Mouse (Mus musculus): ENCODE measurements at regions not wholly inside any gene's neighbourhood (a gene's known extent, or its start where the extent isn't known, plus 50 kb on each side); places are given as distances from the start of the nearest gene placed in this dataset.
A peak's percentile ranks its signal among the peaks of the same experiment; 100 is the strongest.

DNA sequence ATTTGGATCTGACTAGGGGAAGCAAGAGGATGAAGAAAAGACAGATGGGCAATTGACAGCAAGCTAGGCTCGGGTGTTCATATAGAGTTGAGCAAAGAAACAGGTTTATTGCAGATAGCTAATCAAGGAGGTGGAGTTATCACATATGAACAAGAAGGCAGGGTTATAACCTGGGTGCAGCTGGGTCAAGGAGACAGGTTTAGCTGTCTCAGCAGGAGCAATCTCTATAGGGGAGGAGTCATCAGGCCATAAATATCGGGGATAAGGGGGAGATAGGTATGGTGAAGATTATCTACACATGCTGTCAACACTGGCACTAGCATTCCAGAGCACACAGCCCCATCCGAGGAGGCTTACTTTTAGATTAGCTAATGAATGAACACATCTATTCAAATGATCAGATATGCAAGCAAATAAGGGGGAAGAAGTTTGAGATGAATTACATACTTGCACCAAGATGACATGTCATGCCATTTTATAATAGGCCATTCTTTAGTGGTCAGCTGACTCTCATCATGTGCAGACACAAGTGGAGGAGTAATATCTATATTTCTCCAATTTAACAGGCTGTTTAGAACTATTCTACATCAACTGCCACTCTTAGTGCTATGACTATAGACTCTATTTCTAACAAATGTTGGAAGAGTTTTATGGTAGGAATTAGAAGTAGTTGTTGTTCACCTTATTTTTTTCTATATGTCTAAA is 76.9 kb downstream of the Lhx9 start:
- no peak for ATAC-seq (ENCODE audit: poor library complexity, severe bottlenecking)

DNA sequence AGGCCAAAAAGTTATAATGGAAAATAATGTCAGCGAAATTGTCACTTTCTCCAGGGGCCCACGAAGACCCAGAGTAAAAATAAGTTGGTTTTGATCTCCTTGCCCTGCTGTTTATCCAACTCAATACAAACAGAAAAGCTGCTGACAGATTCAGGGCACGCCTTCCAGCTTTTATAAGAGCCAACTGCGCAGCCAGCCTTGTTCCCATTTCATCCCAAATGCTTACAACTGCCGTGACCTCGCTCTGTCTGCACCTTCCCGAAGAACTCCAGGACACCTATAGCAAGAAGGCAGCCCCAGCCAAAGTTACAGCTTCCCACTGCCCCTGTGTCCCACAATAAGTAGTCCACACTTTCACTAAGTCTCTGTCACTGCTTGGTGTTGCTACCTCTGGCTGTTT is 85.5 kb downstream of the Lhx9 start:
- no peak for ATAC-seq (ENCODE audit: poor library complexity, severe bottlenecking)

DNA sequence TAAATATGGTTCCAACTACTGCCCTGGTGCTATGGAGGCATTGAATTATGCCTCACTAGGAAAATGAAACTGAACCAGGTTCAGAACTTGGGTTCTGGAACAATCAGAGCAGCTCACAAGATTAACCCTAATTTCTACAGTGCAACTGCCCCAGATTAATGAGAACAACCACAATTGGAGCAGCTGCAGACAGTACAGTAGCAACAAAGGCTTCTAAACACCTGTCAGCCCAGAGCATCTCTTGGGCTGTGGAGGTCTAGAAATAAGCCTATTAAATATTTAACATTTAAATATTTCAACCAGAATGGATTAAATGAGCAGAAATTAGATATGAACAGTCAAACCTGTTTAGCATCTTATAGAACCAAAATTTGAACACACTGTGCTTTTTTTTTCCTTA is 90.6 kb downstream of the Lhx9 start:
- ATAC-seq (ENCODE audit: poor library complexity, severe bottlenecking) = no peak

GRCm38 (mm10) chr1:138733308-138733707 is 113.4 kb upstream of the Nek7 start:
- ATAC-seq (ENCODE audit: poor library complexity, severe bottlenecking) = no peak

GRCm38 (mm10) chr1:138731008-138731407 is 111.1 kb upstream of the Nek7 start:
- no peak for ATAC-seq (ENCODE audit: poor library complexity, severe bottlenecking)

GRCm38 (mm10) chr1:138729089-138729699 is 109.3 kb upstream of the Nek7 start:
- no peak for ATAC-seq (ENCODE audit: poor library complexity, severe bottlenecking)

- no peak for ATAC-seq (ENCODE audit: poor library complexity, severe bottlenecking)
These were observed 100.8 kb upstream of the Nek7 start for GRCm38 (mm10) chr1:138720728-138721127.

DNA sequence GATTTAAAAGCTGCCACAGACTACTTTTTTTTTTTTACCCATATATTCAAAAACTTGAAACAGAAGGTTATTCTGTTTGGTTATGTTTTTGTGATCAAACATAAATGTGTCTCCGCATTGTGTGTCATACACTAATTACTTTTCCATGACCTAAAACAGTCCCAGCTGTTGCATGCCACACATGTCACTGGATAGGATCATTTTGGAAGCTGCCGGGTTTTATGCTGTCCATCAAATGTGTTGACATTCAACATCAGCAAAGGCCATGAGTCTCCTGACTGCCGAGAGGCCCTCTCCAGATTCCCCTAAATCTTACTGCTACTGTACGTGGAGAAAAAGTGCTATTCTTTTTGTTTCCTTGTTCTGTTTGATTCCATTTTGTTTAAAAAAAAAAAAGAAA is 99.4 kb upstream of the Nek7 start:
- no peak for ATAC-seq (ENCODE audit: poor library complexity, severe bottlenecking)

- ATAC-seq (ENCODE audit: poor library complexity, severe bottlenecking) = no peak
These were observed 97.0 kb upstream of the Nek7 start for GRCm38 (mm10) chr1:138716991-138717390.

GRCm38 (mm10) chr1:138715162-138715561 is 95.2 kb upstream of the Nek7 start:
- no peak for ATAC-seq (ENCODE audit: poor library complexity, severe bottlenecking)

DNA sequence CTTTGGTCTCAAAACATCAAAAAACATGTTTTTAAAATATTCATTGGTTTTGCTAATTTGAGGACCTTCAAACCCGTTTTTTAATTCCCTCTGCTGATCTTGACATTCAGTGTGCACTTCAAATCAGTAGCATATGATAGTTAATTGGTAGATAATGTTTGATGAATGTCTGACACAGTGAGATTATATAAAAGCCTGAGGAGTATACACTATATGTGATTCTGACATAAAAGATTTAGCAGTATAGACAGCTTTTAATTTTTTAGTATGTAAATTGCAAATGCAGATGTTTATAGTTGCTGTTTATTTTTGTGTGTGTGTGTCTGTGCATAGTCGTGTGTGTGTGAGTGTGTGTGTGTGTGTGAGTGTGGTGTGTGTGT is 89.3 kb upstream of the Nek7 start:
- ATAC-seq (ENCODE audit: poor library complexity, severe bottlenecking) = no peak

- ATAC-seq (ENCODE audit: poor library complexity, severe bottlenecking) = no peak
These were observed 88.7 kb upstream of the Nek7 start for GRCm38 (mm10) chr1:138708507-138709228.

GRCm38 (mm10) chr1:138707913-138708312 is 88.0 kb upstream of the Nek7 start:
- ATAC-seq (ENCODE audit: poor library complexity, severe bottlenecking) = no peak

DNA sequence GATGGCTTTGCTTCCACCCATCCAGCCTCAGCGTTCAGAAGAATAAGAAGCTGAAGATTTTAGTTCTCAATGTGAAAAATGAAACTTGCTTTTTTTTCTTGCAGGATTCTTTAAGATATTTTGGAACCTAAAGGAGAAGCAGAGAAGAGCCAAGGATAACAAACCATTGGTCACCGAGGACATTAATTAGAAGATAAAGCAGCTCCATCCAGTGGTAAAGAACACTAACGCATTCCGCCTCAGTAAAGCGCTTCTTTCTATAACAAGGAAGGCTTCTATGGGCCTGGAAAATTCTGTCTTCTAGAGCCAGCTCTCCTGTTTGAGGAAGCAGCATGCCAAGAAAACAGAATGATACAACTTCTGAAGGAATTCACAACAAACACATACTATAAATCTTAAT is 83.3 kb upstream of the Nek7 start:
- ATAC-seq (ENCODE audit: poor library complexity, severe bottlenecking) = no peak

DNA sequence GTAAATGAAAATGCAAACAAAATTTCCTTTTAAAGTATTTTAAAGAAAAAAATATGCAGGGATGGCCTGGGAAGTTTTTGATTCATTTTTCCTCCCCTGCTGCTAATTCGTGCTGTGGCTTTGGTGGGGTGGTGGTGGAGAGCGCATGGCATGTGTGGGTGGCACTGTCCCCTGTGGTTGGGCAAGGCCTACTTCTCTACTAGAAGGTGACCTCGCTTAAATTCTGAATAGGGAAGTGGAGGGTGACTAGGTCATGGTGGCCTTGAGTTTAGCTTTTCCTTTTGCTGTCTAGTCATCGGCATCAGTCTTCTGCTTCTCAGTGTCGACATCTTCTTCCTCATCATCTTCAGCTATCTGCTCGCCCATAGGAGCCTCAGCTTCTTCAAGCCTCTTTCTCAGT is 69.3 kb upstream of the Nek7 start:
- ATAC-seq (ENCODE audit: poor library complexity, severe bottlenecking) = peak; percentile 91

GRCm38 (mm10) chr1:138686746-138687145 is 66.8 kb upstream of the Nek7 start:
- ATAC-seq (ENCODE audit: poor library complexity, severe bottlenecking) = no peak

DNA sequence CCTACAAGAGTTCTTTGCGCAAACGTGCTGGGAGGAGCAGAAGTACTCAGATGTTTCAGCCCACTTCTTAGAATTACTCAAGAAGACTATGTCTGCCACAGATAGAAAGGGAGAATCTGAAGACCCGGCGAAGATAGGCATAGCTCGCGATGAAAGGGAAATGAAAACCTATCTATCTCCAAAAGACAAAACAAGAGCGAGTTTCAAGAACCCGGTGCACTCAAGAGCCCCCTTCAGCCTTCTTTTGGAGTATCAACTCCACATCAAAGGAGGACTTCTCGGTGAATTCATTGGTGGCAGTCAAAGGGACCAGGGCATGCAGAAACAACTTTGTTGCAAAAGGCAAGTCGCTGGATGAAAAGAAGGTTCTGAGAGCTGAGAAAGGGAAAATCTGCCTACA is 63.8 kb upstream of the Nek7 start:
- no peak for ATAC-seq (ENCODE audit: poor library complexity, severe bottlenecking)

GRCm38 (mm10) chr1:138681970-138682369 is 62.0 kb upstream of the Nek7 start:
- no peak for ATAC-seq (ENCODE audit: poor library complexity, severe bottlenecking)

DNA sequence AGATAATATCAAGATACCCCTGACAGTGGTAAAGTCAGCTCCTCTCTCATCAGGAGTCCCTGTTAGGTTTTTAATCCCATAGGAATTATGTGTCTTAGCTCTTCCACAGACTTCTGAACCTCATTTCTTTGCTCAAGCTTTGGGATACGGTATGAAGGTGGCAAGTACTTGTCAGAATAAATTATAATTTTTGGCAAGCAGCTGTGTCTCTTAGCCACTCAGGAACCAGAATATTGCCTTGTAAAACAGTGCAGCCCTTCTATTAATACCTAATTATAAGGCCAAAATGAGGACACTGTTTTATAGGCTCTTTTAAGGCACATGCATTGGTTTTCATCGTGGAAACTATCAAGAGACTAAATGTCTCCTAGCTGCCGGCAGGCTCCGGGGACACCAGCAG is 54.3 kb upstream of the Nek7 start:
- no peak for ATAC-seq (ENCODE audit: poor library complexity, severe bottlenecking)
